Mouse (Mus musculus): ENCODE measurements around the gene Gstt2.

The Gstt2 gene

DNA sequence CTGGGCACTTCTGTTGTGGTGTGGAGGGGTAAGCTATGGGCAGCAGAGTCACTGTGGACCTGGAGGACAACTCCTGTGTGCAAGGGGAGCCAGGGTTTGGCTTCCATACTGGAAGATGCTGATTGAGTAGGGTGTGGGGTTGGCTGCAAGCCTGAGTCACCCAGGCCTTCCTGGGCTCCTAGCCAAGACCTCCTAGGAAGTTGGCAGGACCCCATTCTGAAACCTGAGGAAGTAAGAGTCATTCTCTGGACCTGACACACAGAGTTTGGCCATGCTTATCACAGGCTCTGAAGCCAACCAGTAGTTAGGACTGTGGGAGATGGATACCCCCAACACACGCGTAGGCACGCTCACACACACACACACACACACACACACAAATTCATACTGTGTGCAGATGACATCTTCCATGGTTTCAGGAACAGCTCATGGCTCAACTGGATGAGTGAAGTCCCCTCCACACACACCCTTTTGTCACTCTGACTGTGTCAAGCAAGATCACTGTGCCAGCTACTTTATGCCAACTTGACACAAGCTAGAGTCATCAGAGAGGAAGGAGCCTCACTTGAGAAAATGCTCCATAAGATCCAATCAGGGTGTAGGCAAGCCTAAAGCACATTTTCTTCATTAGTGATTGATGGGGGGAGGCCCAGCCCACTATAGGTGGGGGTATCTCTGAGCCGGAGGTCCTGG, 9.4 kb downstream of the Gstt2 start:
- DNase-seq (ENCODE audit: low read depth, low spot score) = no peak

DNA sequence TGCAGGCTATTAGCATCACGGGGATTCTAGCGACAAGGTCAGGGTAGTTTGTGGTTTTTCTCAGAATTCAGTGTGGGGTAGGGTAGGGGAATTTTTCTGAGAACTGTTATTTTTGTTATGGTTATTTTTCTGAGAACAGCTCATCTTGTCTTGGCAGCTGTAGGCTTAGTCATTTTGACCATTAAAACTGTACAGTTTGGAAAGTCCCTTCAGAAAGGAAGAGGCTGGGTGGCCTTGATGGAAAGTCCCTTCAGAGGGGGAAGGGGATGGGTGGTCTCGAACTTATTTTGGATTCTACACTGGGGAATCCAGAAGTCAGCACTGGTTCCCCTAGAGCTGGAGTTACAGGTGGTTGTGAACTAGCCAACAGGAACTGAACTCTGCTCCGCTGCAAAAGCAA, 12.7 kb downstream of the Gstt2 start:
- no peak for DNase-seq (ENCODE audit: low read depth, low spot score)

GRCm38 (mm10) chr10:75823782-75824181, 13.4 kb downstream of the Gstt2 start:
- DNase-seq (ENCODE audit: low read depth, low spot score) = no peak

- DNase-seq (ENCODE audit: low read depth, low spot score) = no peak
Measured at GRCm38 (mm10) chr10:75822443-75822842, 14.8 kb downstream of the Gstt2 start, which contains the start of gene Gstt4. Gstt4 (minus strand) TSS chr10:75822543.

DNA sequence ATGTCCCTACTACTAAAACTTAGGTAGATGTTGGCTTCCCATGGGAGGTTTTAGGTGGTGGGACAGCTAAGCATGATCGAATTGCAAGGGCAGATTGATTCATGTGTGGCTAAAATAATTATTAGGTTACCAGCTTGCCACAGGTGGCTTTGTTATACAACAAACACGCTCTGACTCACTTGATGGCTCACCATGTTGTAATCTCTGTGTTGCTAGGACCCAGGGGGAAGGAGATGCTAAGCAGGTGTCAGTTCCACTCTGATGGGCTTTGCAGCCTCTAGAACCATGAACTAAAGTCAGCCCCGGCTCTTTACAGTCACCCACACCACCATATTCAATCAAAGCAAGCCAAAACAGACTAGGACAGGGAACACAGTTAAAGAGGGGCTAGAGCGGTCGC, 17.3 kb downstream of the Gstt2 start:
- DNase-seq (ENCODE audit: low read depth, low spot score) = no peak

DNA sequence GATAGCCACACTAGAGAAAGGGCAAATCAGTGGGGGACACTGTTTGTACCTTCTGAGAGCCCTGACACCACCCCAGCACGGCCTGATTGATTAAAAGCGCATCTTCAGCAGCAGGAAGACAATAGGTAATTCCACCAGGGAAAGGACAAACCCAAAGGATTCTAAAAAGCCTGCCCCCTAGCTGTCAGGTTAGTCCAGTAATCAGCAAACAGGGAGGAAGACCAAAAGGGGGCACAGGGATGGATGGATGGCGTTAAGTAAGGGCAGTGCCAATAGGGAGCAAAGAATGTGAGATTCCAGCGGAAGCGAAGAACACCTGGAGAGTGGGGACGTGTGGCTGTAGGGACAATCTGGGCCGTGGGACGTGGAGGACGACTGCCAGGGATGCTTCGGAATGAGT, 18.6 kb downstream of the Gstt2 start:
- peak; percentile 48 for DNase-seq (ENCODE audit: low read depth, low spot score)

DNA sequence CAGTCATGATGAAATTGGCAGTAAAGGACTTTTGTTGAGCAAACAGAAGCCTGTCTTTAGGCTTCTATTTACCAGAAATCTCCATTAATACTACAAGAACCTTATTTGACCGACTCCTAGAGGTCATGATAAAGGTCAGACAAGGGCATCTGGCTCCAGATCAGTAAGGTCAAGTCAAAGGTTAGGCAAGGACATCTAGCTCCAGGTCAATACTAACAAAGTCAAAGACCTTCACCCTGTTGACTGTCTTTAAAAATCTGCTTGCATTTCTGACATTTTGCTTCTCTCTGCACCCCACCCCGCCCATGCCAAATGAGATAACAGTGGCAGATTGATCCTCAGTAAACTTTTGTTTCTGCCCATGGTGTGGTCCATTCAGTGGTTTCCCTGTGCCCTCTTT, 33.0 kb downstream of the Gstt2 start:
- no peak for DNase-seq (ENCODE audit: low read depth, low spot score)

DNA sequence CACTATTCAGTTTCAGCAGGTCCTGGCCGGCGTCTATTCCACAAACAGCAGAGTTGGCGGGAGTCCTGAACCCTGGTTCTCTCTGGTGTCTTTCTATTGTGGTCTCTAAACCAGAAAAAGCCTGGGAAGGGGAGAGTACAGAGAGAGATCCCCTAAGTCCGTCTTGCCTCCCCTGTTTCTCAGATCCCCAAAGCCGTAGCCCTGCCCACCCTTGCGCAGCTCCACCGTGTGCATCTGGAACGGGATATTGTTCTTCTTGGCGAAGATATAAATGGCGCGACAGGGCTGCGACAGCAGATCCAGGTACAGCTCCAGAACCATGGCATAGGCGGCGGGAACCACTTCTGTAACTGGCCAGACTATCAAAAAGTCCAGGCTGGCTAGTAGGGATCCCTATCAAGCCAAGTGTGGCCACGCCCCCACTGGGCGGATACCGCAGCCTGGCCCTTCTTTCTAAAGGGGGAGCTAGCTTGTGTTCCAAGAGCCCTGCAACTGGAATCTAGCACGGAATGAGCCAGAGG, 39.0 kb downstream of the Gstt2 start, which contains the start of gene Gstt1:
Gstt1 (minus strand) TSS at position 409 of the 521 bp plus-strand sequence.
- DNase-seq (ENCODE audit: low read depth, low spot score) = no peak

DNA sequence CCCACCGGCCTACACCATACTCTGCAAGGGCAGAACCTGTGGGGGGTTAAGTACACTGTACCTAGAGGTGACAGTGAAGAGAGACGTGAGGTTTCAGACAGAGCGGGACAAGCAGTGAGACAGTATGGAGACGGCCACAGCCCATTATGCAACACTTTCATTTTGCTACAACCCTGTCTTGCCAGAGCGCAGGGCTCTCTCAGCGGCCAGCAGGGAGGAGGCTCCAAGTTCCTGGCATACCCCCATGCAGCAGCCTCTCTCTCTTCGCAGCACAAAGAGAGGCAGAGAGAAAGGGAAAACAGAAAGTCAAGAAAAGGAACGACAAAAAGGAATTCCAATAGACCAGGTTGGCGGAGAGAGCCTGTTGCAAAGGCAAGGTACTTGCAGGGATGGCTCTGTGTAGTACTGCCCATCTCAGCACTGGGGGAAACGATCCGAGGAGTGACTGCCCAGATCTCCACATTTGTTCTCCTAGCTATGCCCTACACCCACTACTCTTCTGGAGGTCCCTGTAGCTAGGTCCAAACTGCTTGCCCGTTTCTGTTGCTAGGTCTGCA, 39.5 kb downstream of the Gstt2 start:
- DNase-seq (ENCODE audit: low read depth, low spot score) = no peak

DNA sequence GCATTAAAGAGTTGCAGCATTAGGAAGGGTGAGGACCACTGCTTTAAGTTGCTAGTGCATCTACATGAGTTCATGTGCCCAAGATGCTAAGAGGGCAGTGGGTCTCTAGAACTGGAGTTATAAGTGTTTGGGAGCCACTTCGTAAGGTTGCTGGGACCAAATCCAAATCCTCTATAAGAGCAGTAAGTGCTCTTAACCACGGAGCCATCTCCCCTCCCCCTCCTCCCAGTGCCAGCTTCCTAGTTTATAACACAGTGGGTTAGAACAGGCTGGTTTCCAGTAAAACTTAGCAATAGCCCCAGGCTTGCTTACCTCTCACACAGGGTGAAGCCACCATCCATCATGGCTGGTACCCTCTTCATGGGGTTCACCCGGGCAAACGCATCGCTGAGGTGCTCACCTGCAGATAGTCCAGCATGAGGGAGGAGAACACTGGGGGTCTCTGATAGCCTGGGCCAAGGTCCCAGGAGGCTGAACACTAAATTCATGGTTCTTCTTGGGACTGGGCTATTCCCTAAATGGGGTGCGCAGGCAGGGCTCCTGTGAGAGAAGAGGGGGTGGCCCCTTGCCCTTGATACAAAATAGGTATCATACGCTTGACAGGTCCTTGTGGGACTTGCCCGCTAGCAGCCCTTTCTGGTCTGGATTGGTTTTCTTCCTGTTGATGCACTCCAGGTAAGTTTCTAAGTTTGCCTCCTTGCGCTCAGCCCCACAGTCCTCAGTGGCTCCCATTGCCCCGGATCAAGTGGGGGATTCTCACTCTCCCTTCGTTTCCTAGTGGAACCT, 40.3 kb downstream of the Gstt2 start:
- DNase-seq (ENCODE audit: low read depth, low spot score) = no peak

DNA sequence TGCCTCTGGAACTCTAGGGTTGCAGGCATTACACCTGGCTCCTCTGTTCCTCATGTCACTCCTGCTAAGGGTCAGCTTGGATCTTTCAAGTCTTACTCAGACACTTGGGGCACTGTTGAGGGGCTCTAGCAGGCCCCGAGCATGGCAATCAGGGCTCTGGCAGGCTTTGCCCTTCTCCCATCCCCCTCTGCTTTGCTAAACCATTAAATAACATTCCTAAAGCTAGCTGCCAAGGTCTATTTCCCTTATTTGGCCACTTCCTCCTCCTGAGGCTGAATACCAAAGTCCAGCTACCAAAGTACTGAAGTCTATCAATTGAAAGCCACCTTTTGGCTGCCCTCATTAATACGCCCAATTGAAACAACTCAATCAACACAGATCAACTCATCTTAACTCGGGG, 42.3 kb downstream of the Gstt2 start:
- DNase-seq (ENCODE audit: low read depth, low spot score) = peak; percentile 47

- DNase-seq (ENCODE audit: low read depth, low spot score) = peak; percentile 56
Measured at GRCm38 (mm10) chr10:75790773-75791172, 46.5 kb downstream of the Gstt2 start.

DNA sequence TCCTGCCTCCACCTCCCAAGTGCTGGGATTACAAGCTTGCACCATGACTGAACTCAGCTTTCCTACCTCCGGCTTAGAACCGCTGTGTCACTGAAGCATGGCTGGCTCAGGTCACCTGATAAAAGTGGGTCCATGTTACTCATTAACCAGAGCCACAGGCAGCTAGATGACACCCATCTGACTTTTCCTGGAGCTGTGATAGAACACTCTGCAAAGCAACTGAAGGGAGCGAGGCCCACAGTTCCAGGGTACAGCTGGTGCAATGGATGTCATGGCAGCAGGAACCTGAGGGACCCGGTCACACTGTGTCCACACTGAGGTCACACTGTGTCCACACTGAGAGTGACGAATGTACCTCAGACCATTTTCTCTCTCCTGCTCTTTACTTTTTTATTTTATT, 47.4 kb downstream of the Gstt2 start:
- no peak for DNase-seq (ENCODE audit: low read depth, low spot score)

- no peak for DNase-seq (ENCODE audit: low read depth, low spot score)
Measured at GRCm38 (mm10) chr10:75789081-75789735, 48.0 kb downstream of the Gstt2 start.

DNA sequence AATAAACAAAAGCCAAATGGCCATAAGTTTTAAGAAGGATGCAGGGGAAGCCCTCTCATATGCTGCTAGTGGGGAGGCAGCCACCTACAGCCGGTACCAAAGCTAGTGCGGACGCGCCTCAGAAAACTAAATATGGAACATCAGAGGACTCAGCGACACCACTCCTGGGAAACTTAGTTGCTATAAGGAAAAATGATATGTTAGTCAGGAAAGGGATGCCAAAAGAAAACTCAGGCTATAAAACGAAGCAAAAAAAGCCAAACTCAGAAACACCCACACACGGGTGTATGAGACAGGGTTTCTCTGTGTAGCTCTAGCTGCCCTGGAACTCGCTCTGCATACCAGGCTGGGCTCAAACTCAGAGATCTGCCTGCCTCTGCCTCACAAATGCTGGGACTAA, 48.9 kb downstream of the Gstt2 start:
- no peak for DNase-seq (ENCODE audit: low read depth, low spot score)

- DNase-seq (ENCODE audit: low read depth, low spot score) = no peak
Measured at GRCm38 (mm10) chr10:75785442-75785841, 51.8 kb downstream of the Gstt2 start.

Data from ES-CJ7 (cell line).